Mouse (Mus musculus): ENCODE measurements around the gene Ahcy.
A peak's percentile ranks its signal among the peaks of the same experiment; 100 is the strongest.
"Not testable (repeated sequence)": the region's sequence is repeated elsewhere in the genome, so short reads cannot be mapped to it uniquely, and the experiment has no call there.

Ahcy gene

DNA sequence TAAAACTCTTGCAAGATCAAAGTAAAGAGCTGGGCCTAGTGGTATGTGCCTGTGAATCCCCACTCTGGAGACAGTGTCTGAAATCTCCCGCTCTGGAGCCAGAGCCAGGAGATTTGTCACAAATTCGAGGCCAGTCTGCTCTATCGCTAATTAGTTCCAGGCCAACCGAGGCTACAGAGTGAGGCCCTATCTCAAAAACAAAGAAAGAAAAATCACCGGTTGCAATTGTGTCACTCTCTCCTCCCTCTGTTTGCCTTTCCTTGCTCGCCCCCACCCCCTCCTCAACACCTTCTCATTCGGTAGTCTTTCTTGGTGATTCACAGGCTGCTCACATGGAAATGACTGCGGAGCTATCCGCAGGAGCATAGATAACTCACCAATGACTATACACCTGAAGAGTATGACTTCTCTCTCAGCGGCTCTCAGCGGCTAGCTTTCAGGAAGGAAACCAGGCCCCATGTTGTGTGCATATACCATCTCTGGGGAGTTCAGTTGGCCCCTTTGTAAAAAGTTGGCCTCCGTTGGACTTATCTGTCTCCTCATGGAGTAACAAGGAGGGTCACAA, 551 bp upstream of the Ahcy start:
- no peak for DNase-seq (ENCODE audit: low spot score)

- DNase-seq (ENCODE audit: low spot score) = no peak
Observed at GRCm38 (mm10) chr2:155073347-155073746, 950 bp downstream of the Ahcy start.

- no peak for DNase-seq (ENCODE audit: low spot score)
Observed at GRCm38 (mm10) chr2:155072353-155073145, 1.7 kb downstream of the Ahcy start.

- no peak for DNase-seq (ENCODE audit: low spot score)
Observed at GRCm38 (mm10) chr2:155071027-155071426, 3.3 kb downstream of the Ahcy start.

DNA sequence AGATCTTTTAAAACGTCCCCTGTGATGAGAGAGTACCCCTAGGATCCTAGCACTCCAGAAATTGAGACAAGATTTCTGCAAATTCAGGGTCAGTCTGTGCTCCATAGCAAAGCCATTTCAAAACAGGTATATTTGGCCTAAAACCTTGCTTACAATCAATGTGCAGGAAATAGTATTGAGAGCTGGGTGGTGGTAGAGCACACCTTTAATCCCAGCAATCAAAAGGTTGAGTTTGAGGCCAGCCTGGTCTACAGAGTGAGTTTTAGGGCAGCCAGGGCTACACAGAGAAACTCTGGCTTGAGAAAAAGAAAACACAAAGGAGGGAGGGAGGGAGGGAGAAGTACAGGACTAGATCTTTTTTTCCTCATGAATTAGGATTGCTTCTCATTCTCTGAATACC, 16.9 kb downstream of the Ahcy start:
- no peak for DNase-seq (ENCODE audit: low spot score)

GRCm38 (mm10) chr2:155056076-155056578, 18.2 kb downstream of the Ahcy start:
- DNase-seq (ENCODE audit: low spot score) = no peak

DNA sequence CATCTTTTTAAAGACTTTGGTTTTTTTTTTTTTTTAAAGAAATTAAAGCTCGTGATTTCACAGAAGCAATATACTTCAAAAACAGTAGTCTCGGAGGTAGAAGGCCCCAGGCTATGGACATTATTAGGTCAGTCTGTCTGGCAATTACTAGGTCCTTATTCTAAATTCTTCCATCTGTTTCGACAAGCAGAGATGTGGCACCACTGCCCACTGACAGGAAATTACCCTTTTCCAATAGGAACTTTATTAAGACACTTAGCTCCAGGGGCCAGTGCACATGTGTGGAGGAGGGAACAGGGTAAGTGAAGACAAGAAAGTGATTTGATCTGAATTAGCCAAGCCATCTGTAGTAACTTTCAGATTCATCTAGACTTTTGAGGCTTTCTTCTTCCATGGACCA, 19.6 kb downstream of the Ahcy start:
- no peak for DNase-seq (ENCODE audit: low spot score)

DNA sequence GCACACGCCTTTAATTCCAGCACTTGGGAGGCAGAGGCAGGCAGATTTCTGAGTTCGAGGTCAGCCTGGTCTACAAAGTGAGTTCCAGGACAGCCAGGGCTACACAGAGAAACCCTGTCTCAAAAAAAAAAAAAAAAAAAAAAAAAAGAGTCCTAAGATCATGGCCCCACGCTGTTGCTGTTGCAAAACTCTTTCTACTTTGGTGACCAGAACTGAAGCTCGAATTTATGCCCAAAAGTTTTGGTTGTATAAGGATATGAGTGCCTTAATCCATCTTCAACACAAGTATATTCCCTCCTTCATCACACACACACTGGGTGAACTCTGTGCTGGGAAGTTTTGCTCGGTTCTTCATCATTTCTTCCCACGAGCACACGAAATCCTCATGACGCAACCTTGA, 20.8 kb downstream of the Ahcy start:
- not testable (repeated sequence) for DNase-seq (ENCODE audit: low spot score)

DNA sequence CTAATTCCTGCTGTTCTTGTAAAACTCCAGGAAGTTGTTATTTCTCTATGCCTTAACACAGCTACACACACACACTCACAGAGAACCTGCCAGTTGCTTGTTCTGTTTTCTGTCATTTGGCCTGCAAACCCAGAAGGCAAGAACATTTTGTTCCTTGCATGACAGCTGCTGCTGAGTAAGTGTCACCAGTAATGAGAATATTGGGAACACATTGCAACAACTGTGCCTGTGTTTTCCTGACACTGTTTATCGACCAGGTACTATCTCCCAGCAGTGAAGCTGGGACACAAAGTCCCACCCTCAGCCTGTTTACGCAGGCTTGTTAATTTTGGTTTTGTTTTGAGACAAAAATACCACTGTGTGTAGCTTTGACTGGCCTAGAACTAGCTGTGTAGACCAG, 21.6 kb downstream of the Ahcy start:
- DNase-seq (ENCODE audit: low spot score) = no peak

- DNase-seq (ENCODE audit: low spot score) = no peak
Observed at GRCm38 (mm10) chr2:155051622-155052351, 22.5 kb downstream of the Ahcy start.

GRCm38 (mm10) chr2:155050504-155051236, 23.6 kb downstream of the Ahcy start:
- DNase-seq (ENCODE audit: low spot score) = peak; percentile 96

DNA sequence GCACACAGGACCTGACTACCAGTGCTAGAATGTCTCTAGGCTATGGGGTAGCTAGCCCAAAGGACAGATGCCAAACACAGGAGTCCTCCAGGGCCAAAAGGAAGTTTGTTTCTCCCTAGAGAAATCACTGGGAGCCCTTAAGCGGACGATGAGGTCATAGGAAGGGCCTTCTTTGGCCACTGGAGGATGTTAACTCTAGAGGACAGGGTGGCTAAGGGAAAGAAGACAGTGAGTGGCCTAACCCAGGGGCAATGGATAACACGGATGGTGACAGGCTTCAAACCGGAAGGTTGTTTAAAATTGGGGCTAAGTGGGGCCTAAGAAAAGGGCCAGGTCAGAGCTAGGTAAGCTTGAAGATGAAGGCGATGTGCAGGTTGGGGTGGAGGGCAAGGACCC, 24.2 kb downstream of the Ahcy start:
- no peak for DNase-seq (ENCODE audit: low spot score)

DNA sequence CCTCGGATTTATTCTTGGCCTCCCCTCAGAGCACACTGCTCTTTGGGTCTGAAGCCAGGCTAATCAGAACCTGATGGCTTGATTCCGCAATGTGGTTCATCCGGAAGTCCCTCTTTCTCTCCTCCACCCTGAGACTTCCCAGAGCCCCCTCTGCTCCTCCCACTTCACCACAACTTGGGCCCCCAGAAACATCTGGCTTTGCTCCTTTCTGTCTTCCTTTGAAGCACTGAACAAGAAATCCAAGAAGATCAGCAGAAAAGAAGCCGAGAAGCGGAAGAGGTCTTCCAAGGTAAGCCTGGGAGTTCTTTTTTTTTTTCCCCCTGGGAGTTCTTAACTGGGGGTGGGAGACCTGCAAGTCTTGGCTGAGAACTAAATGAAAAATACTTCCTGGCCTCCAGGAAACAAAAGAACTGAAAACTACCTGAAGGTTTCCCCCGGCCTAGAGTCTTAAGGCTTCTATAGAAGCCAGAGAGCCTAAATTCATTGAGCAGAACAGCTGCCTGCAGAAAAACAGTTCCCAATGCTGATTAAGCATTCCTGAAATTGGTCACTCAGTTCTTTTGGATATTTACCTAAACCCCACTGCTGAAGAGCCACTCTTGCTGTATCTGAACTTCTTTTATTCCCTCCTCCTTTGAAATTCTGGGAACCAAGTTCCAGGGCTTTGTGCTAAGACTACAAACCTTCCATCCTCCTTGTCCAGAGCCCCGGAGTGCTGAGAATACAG, 26.7 kb downstream of the Ahcy start:
- no peak for DNase-seq (ENCODE audit: low spot score)

GRCm38 (mm10) chr2:155046803-155047202, 27.5 kb downstream of the Ahcy start:
- no peak for DNase-seq (ENCODE audit: low spot score)

- no peak for DNase-seq (ENCODE audit: low spot score)
Observed at GRCm38 (mm10) chr2:155045075-155045474, 29.2 kb downstream of the Ahcy start.

GRCm38 (mm10) chr2:155044542-155044941, 29.8 kb downstream of the Ahcy start:
- no peak for DNase-seq (ENCODE audit: low spot score)

DNA sequence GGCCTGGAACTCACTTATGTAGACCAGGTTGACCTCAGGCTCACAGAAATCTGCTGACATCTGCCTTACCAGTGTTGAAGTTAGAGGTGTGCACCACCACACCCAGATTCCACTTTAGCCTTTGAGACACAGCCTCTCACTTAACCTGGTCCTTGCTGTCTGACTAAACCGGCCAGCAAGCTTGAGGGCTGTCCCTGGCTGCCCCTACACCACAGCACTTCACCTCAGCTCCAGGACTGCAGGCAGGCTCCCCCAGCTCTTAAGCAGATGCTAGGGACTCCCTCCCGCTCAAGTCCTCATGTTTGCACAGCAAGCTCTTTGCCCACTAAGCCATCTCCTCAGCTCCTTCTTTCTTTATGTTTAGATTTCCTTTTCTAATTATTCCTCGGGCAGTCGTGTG, 34.3 kb downstream of the Ahcy start:
- DNase-seq (ENCODE audit: low spot score) = no peak

DNA sequence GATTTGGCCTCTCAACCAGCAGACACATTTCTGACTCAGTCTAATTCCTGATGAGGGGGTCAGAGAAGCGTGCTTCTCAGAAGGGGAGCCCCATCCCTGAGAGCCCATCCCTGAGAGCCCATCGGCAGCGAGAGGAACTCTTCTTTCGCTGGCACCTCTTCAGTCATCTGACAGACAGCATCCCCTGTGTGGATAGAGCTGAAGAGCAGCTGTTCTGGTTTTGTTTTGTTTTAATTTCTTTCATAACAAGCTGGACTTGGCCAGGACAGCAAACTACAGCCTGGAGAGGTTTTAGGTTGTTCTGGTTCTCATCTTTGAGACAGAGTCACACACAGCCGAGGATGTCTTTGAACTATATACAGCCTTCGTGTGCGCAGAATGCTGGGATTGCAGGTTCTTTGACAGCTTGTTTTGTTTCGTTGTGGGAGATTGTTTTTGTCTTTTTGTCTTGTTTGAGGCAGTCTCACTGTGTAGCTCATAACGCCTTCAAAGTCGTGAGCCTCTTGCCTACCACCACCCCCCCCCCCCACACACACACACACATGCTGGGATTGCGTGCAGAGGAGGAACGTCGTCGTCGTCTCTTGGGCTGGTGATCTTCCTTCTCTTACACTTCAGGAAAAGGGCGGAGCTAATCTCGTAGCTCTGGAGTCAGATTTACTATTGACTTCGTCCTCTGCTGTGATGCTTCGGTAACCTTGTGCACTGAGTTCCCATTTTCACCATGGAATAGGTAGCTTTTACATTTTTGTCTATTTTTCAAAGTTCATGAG, 41.2 kb downstream of the Ahcy start:
- DNase-seq (ENCODE audit: low spot score) = no peak

- DNase-seq (ENCODE audit: low spot score) = no peak
Observed at GRCm38 (mm10) chr2:155030831-155031230, 43.5 kb downstream of the Ahcy start.

- DNase-seq (ENCODE audit: low spot score) = not testable (repeated sequence)
Observed at GRCm38 (mm10) chr2:155020247-155020826, 54.0 kb downstream of the Ahcy start.
